Mouse (Mus musculus): ENCODE measurements around the gene Pycr1. TPM values are rescaled to one million over a fixed set of nuclear protein-coding genes. Genes with fewer than 3 reads are reported as not detected.

Gene Pycr1
- polyA plus RNA-seq, 1 experiment from 2014 or later = 24.8 TPM

Small RNAs within 50 kb of the gene (microRNA-seq; reads per million reads assigned to microRNA genes)
- 0.89 reads per million for gene Mir6936

Other genes with a start within 250 kb of the Pycr1 start
- gene Nploc4, start 206.1 kb downstream of the Pycr1 start, polyA plus RNA-seq (2015; fragmentation: Nextera tagmentation; extraction: Ambion mirVana) = 33.5 and 33.8 TPM in 2 replicates
- gene Tspan10, start 201.1 kb downstream of the Pycr1 start, polyA plus RNA-seq (2015; fragmentation: Nextera tagmentation; extraction: Ambion mirVana) = not detected in 2 replicates
- 0.29 and 0.34 TPM in 2 replicates for gene Pde6g, start 190.3 kb downstream of the Pycr1 start, polyA plus RNA-seq (2015; fragmentation: Nextera tagmentation; extraction: Ambion mirVana)
- gene Oxld1, start 185.7 kb downstream of the Pycr1 start, polyA plus RNA-seq (2015; fragmentation: Nextera tagmentation; extraction: Ambion mirVana) = 8.5 and 10.4 TPM in 2 replicates
- gene Ccdc137, start 185.7 kb downstream of the Pycr1 start, polyA plus RNA-seq (2015; fragmentation: Nextera tagmentation; extraction: Ambion mirVana) = 26.3 and 26.9 TPM in 2 replicates
- gene Arl16, start 176.2 kb downstream of the Pycr1 start, polyA plus RNA-seq (2015; fragmentation: Nextera tagmentation; extraction: Ambion mirVana) = 64.8 and 70.8 TPM in 2 replicates
- gene Mrpl12, start 159.2 kb downstream of the Pycr1 start, polyA plus RNA-seq (2015; fragmentation: Nextera tagmentation; extraction: Ambion mirVana) = 123 and 124 TPM in 2 replicates
- gene Slc25a10, start 151.9 kb downstream of the Pycr1 start, polyA plus RNA-seq (2015; fragmentation: Nextera tagmentation; extraction: Ambion mirVana) = 29.3 and 31.1 TPM in 2 replicates
- gene Gcgr, start 113.1 kb downstream of the Pycr1 start, polyA plus RNA-seq (2015; fragmentation: Nextera tagmentation; extraction: Ambion mirVana) = 0.20 and 0.28 TPM in 2 replicates
- gene Mcrip1, start 94.0 kb downstream of the Pycr1 start, polyA plus RNA-seq (2015; fragmentation: Nextera tagmentation; extraction: Ambion mirVana) = 201 and 236 TPM in 2 replicates
- not detected in 2 replicates for gene Ppp1r27, start 92.6 kb downstream of the Pycr1 start, polyA plus RNA-seq (2015; fragmentation: Nextera tagmentation; extraction: Ambion mirVana)
- 329 and 382 TPM in 2 replicates for gene P4hb, start 70.5 kb downstream of the Pycr1 start, polyA plus RNA-seq (2015; fragmentation: Nextera tagmentation; extraction: Ambion mirVana)
- gene Arhgdia, start 62.1 kb downstream of the Pycr1 start, polyA plus RNA-seq (2015; fragmentation: Nextera tagmentation; extraction: Ambion mirVana) = 529 and 543 TPM in 2 replicates
- gene Alyref, start 45.4 kb downstream of the Pycr1 start, polyA plus RNA-seq (2015; fragmentation: Nextera tagmentation; extraction: Ambion mirVana) = 292 and 326 TPM in 2 replicates
- gene Anapc11, start 45.3 kb downstream of the Pycr1 start, polyA plus RNA-seq (2015; fragmentation: Nextera tagmentation; extraction: Ambion mirVana) = 175 and 192 TPM in 2 replicates
- gene Npb, start 35.3 kb downstream of the Pycr1 start, polyA plus RNA-seq (2015; fragmentation: Nextera tagmentation; extraction: Ambion mirVana) = 0.81 TPM in 1 of 2 replicates, not detected in the other
- 167 and 175 TPM in 2 replicates for gene Pcyt2, start 25.8 kb downstream of the Pycr1 start, polyA plus RNA-seq (2015; fragmentation: Nextera tagmentation; extraction: Ambion mirVana)
- 52.0 and 55.2 TPM in 2 replicates for gene Sirt7, start 18.5 kb downstream of the Pycr1 start, polyA plus RNA-seq (2015; fragmentation: Nextera tagmentation; extraction: Ambion mirVana)
- 35.5 and 36.0 TPM in 2 replicates for gene Mafg, start 10.2 kb downstream of the Pycr1 start, polyA plus RNA-seq (2015; fragmentation: Nextera tagmentation; extraction: Ambion mirVana)
- 0.66 and 1.7 TPM in 2 replicates for gene Myadml2, start 4.4 kb upstream of the Pycr1 start, polyA plus RNA-seq (2015; fragmentation: Nextera tagmentation; extraction: Ambion mirVana)
- gene Notum, start 17.4 kb upstream of the Pycr1 start, polyA plus RNA-seq (2015; fragmentation: Nextera tagmentation; extraction: Ambion mirVana) = 2.5 and 2.7 TPM in 2 replicates
- gene Aspscr1, start 29.2 kb upstream of the Pycr1 start, polyA plus RNA-seq (2015; fragmentation: Nextera tagmentation; extraction: Ambion mirVana) = 131 and 141 TPM in 2 replicates
- 91.2 and 101 TPM in 2 replicates for gene Cenpx, start 70.0 kb upstream of the Pycr1 start, polyA plus RNA-seq (2015; fragmentation: Nextera tagmentation; extraction: Ambion mirVana)
- 64.4 and 66.0 TPM in 2 replicates for gene Lrrc45, start 70.2 kb upstream of the Pycr1 start, polyA plus RNA-seq (2015; fragmentation: Nextera tagmentation; extraction: Ambion mirVana)
- gene Rac3, start 77.7 kb upstream of the Pycr1 start, polyA plus RNA-seq (2015; fragmentation: Nextera tagmentation; extraction: Ambion mirVana) = 235 and 267 TPM in 2 replicates
- 10.6 and 13.0 TPM in 2 replicates for gene Dcxr, start 83.5 kb upstream of the Pycr1 start, polyA plus RNA-seq (2015; fragmentation: Nextera tagmentation; extraction: Ambion mirVana)
- gene Cbr2, start 88.3 kb upstream of the Pycr1 start, polyA plus RNA-seq (2015; fragmentation: Nextera tagmentation; extraction: Ambion mirVana) = 0.99 and 1.2 TPM in 2 replicates
- 2.4 and 2.5 TPM in 2 replicates for gene Hmga1b, start 119.0 kb upstream of the Pycr1 start, polyA plus RNA-seq (2015; fragmentation: Nextera tagmentation; extraction: Ambion mirVana)
- gene Rfng, start 140.4 kb upstream of the Pycr1 start, polyA plus RNA-seq (2015; fragmentation: Nextera tagmentation; extraction: Ambion mirVana) = 89.7 and 105 TPM in 2 replicates
- 243 and 255 TPM in 2 replicates for gene Gps1, start 140.5 kb upstream of the Pycr1 start, polyA plus RNA-seq (2015; fragmentation: Nextera tagmentation; extraction: Ambion mirVana)
- gene Dus1l, start 152.6 kb upstream of the Pycr1 start, polyA plus RNA-seq (2015; fragmentation: Nextera tagmentation; extraction: Ambion mirVana) = 39.8 and 49.0 TPM in 2 replicates
- gene Fasn, start 180.8 kb upstream of the Pycr1 start, polyA plus RNA-seq (2015; fragmentation: Nextera tagmentation; extraction: Ambion mirVana) = 63.8 and 67.4 TPM in 2 replicates